Mouse (Mus musculus) c-Kit-positive CD71-negative TER-119-negative erythroid progenitor cells, embryonic 14.5 days (primary cell): Measurements from ENCODE around the gene Neurog1.

Experiments used
- DNase-seq: peaks from one replicate; pipeline ENCODE4 v3.0.0-alpha.2; 2013; ENCODE audit warnings: low read depth

Gene Neurog1

DNA sequence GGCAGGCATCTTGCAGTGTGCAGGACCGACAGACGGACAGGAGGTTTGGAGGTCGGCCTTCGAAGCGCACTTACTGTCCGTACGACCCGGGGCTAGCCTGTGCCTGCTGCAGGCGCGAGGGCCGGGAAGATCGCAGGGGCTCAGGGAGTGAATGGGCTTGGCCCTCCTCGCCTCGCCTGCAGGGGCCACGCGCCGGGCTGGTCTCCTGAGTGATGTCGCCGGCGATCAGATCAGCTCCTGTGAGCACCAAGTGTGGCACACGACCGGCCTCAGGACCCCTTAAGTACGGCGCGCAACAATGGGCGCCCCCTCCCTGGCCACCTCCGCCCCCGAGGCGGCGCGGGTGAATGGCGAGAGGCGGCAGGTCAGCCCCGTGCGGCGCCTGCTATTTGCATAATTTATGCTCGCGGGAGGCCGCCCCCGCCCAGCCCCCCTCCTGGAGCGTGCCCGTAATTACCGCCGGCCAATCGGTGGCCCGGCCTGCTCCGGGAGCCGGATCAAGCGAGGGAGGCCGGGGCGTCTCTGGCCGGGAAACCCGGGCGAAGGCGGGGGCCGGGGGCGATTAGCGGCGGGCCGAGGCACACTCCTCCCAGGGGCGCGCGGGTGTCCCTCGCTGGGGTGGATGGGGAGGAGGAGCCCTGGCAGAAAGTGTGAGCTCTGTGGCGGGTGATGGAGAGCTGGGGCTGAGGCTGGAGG, at the start of gene Neurog1:
Gene Neurog1, minus strand, starts transcription at position 240 of the 696 bp plus-strand sequence.
- no peak for DNase-seq

DNA sequence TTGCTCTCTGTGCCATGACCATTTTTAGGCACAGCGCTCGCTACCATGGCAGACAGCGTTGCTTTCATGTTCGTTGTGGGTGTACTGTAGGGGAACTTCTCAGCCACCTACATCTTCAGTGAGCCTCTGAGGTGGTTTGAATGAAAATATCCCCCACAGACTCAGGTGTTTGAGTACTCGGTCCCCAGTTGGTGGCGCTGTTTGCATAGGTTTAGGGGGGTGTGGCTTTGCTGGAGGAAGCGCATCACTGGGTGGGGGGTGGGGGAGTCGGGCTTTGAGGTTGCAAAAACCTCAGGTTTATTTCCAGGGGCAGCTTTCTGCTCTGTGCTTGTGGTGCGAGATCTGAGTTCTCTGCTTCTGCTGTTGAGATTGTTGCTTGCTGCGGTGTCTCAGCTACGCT, 47.4 kb upstream of the Neurog1 start:
- no peak for DNase-seq

DNA sequence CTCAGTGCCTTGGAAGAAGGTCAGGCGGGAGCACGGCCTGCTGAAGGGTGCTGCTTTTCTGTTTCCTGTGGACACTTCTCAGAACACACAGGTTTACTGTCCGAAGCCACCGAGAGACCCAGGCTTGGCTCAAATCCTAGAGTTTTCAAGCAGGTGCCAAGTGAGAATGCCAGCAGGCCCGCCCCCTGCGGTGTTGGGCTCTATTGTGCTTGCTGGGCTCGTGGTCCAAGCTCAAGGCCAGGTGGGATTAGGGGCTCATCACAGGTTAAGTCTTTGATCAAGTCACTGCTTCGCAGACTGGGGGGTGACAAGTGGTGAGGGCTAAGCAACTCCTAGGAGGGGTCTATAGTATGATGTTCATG, 44.7 kb upstream of the Neurog1 start:
- DNase-seq: no peak

DNA sequence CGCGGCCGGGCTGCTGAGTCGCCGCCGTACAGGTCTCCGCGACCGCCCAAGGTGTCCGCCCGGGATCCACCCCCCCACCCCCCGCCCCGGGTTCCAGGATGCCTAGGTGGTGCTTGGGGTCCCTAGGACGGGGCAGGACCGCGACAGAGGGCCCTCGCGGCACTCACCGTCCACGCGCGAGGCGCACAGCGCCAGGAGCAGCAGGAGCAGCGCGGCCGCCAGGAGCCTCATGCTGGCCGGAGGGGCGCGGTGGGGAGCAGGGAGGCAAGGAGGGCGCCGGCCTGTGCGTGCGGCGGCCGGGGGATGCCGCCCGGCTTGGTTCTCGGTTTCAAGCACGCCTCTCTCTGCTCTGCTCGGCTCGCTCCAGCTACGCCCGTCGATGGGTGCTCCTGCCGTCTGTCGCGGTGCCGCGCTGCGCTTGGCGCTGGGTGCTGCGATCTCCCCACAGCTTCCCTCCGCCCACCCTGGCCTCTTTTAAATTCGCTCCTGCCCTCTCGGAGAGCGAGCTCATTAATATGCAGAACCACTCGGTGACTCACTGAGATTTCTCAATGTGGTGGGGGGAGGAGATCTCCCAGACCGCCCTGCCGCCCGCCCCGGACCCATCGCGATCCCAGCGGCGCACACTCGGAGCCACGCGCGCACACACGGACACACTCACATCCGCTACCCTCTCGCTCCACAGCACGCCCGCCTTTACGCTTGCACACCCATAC, 44.1 kb upstream of the Neurog1 start, which contains the start of gene Cxcl14:
Gene Cxcl14, minus strand, starts transcription at position 609 of the 716 bp plus-strand sequence.
- no peak for DNase-seq

DNA sequence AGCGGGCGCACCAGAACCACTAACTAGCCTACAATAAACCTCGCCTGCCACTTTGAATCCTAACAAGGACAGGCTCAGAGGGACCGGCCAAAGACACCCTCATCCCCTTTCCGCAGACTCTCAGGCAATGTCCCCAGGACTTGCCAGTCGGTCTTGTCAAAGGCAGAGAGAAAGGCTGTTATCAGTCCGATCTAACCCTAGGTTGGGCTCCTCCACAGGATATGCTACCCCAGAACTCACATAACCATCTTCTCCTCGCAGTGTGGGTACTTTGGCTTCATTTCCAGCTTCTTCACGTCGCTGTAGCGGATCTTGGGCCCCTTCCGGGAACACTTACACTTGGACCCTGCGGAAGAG, 43.6 kb upstream of the Neurog1 start:
- DNase-seq: no peak

DNA sequence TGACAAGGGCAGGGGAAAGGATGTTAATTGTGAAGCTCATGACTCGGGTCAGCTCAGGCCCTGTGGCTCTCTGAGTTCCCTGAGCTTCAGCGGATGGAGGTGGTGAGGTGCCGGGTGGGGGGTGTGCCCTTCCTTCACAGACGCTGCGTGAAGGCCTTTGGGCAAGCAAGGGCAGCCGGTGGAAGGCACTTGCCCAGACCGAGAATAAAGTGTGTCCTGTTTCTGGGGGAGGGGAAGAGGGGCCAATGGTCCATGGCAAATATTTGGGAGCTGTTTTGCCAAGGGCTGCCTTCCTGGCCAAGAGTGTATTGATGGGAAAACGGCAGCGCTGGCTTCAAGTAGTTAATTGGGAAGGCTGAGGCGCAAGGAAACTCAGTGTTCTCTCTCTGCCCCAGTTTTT, 42.9 kb upstream of the Neurog1 start:
- DNase-seq: no peak

DNA sequence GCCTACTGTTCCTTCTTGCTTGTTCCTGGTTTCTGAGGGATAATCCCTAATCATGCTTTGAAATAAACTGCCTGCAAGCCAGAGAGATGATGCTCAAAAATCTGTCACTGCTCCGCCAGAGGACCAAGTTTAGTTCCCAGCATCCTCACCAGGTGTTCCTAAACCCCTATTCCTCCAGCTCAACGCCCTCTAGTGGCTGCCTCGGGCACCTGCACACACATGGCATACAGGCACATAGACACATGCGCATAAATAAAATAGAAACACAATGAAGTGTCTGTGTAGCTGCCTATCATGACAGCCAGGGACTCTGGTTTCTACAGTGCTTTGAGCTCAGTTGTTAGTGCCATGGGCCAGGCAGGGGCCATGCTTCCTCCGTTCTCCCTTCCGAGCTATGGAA, 38.0 kb upstream of the Neurog1 start:
- DNase-seq: no peak

DNA sequence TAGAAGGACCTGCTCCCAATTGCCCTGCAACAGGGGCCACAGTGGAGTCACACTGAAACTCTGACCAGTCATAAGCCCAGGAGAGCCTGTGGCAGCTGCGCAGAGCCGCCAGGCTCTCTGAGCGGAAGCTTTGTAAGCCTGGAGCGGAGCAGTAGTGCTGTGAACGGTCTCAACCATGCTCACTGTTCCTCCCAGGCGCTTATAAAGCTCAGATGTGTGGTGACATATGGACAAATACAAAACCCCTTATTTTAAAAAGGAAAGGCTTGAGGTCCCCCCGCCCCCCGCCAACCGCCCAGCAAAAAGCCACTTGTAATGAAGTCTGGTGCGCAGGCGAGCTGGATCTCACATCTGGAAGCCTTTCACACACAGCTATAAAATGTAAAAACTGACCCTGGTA, 37.3 kb upstream of the Neurog1 start:
- DNase-seq: no peak

DNA sequence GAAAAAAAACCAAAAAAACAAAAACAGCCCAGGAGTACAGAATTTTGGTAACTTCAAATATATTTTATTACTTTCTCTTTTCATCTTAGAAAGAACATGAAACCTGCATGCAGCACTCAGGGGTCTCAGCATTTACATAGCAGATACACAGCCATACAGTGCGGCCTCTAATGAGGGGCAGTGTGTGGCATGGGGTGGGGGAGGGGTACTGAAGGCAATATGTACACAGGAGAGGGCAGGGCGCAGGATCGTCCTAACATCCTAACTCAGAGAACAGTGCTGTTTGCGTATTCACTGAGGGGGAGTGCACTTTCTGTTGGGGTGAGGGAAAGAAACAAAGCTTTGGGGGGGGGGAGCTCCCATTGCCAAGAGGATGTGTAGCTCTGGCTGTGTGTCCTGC, 36.6 kb upstream of the Neurog1 start:
- no peak for DNase-seq

DNA sequence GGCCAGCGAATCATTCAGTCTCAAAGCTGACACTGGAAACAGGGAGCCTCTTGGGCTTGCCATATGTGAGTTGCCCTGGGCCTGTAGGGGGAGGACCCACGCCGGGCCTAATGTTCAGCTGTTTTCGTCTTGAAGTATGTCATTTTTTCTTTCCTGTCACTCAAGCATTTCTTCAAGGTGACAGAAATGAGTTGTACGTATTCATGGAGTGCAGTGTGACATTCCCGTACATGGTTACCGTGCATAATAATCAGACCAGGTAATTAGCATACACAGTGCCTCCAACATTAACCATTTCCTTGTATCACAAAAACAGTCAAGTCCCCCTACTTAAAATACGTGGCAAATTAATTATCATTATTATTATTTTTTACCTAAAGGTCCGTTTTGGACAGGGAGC, 35.1 kb upstream of the Neurog1 start:
- DNase-seq: no peak

DNA sequence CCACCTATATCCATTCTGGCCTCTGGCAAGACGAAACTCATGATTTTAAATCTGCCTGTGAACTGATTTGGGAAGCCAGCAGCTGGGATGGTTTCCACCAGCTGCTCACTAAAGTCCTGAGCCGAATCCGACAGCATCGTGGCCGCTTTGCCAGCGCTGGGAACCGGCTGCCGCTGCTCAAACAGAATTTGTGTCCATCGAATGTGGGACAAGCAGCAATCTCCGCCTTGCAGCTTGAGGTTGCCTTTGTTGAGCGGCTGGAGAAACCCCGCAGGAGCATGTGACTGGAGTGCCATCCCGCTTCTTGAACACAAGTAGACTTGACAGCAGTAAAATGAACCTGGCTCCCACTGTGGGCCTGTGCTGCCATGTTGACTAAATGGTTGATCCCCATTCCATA, 31.4 kb upstream of the Neurog1 start:
- no peak for DNase-seq

DNA sequence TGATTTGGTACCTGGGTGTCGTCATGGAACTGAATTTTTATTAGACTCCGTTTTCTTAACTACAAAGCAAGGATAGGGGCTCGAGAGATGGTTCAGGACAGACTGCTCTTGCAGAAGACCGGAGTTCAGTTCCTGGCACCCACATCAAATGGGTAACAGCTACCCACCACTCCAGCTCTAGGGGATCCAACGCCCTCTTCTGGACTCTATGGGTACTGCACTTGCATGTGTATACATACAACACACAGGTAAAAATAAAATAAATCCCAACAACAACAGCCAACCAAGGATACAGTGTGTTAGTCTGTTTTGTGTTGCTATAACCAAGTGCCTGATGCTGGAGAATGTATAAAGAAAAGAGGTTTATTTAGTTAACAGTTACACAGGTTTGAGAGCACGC, 28.4 kb upstream of the Neurog1 start:
- DNase-seq: no peak

DNA sequence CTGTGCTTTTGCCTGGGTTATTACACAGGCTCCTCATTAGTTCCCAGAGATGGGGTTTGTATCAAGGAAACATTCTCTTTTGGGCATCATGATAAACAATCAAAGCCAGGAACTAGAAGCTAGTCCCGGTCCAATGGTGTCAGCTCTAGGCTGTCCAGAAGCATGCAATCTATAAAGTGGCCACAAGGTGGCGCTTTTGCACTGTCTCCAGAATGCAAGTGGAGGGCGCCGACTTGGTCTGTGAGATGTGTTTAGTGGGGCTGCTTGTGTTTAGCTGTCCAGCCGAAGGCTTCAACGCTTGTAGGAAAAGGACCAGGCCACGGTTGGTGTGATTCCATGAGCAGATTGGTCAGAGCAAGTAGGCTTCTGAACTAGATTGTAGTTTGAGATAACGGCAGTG, 27.5 kb upstream of the Neurog1 start:
- peak; percentile 70 for DNase-seq

DNA sequence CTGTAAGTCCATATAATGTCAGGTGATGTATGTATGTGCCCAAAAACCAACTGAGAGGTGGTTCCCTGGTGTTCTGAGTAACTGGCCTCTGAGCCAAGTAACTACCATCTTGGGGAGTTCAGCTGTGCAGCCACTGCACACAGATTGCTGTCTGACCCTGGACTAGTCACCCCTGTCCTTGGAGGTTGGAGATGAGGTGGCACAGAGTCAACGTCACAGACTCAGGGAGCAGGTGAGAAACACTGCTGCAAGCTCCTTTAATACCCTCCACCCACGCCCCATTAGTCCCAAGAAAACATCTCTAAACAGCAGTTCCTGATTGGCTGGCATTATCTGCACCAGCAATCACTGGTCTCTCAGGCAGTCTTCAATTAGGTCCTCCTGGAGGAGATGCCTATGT, 23.2 kb upstream of the Neurog1 start:
- no peak for DNase-seq

DNA sequence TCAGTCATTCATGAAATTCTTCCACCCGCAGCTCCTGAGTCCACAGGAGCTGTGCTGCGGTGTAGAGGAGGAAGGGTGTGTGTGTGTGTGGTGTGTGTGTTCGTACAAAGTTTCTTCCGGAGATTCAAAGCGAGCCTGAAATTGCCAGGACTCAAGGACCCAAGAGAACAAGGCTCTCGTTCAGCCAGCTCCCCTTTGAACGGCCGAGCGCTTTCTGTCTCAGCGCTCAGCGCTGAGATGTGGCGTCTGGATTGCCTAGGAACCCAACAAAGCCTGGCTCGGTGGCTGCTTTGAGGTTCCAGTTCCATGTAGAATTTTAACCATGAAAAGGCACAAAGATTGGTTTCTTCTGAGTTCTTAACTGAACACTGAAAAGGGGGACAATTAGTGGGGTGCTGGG, 18.2 kb upstream of the Neurog1 start:
- no peak for DNase-seq

DNA sequence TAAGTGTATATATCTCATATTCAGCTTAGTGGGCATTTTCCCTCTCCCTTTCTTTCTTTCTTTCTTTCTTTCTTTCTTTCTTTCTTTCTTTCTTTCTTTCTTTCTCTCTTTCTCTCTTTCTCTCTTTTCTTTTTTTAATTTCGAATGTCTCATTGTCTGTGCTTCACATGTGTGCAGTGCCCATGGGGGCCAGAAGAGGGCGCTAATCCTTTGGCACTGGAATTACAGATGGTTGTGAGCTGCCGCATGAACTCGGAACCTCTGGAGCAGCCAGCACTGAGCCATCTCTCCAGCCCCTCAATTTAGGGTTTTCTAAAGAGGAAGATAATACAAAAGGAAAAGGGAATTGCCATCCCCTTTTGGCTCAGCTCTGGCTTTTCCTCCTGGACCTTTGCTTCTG, 15.4 kb upstream of the Neurog1 start:
- DNase-seq: no peak

DNA sequence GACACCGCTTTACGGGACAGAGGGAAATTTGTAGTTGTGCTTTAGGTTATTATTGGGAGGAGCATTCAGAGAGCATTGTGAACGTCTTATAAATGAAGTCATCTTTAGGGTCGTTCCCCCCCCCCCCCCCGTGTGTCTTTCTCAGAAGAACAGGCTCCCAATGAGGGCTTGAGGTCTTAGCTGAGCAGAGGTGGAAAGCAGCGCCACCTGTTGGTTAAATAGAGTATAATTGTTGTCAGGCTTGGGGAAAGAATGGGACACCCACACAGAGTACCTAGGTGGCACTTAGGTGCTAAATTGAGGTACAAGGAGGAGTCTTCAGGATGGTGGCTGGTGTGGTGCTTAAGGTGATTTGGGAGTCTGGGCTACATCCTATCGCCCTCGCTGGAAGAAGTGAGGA, 14.5 kb upstream of the Neurog1 start:
- no peak for DNase-seq

DNA sequence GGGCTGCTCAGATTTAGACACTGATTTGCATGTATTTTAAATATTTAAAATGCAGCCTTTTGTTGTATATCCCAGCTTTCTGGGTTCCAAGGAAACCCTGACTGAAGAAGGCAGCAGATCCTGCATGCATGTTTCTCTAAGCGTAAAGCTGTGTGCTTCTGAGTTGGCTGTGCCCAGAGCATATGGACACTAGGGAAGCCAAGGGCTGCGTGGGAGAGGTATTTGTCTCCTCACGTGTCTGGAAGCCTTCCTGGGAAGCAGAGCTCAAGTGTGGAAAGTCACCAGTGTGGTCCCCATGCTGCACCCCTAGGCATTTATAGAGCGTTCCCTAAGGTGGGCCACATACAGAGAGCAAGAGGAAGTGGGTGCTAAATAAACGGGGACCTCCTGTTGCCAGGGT, 13.7 kb upstream of the Neurog1 start:
- no peak for DNase-seq

DNA sequence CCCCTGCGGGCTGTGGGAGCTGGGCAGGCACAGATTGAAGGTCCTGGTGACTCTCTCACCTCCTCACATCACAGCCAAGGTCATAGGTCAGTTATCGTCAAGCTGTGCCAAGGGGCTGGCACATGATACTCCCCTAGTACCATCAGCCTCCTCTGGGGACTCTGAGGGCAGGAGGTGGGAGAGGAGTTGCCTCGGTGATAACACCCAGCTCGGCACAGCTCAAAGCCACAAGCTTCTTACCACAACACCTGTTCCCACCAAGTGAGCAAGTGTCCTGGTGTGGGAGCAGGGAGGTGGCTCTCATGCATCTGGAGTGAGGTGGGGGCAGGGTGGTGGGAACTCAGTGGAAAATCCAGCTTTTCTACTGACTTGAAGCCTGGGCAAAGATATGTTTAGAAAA, 10.3 kb upstream of the Neurog1 start:
- DNase-seq: no peak

DNA sequence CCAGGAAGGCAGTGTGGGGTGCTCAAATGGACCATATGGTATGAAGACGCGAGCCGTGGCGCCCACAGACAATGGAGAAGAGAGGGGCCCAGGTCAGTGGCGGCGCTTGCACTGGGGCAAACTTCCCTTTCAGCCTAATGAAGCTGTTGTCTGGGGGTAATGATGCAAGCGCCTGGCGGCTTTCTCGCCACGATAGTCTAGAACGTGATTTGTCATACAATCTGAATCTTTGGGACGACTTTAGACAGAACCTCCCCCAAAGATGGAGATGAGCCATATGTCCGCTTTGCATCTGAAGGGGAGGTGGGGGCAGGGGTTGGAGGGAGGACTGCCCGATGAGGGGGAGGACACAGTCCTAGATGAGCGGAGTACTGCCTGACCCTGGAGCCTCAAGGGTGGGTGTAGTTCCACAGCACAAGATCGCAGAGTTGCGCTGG, 8.4 kb upstream of the Neurog1 start:
- DNase-seq: no peak

DNA sequence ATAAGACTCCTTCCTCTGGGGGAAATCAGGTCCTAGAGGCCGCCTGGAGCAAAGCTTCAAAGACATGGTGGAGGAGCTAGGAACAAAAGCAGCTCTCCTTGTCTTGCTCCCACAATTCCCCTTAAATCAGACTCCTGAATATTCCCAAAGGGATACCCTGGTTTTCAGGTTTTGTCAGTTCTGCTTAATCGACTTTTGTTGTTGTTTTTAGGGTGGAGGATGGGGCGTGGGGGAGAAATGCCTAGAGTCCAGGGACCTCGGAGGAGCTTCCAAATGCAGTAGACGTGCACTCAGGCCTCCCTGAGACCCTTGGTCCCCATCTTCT, 7.9 kb upstream of the Neurog1 start:
- DNase-seq: no peak

DNA sequence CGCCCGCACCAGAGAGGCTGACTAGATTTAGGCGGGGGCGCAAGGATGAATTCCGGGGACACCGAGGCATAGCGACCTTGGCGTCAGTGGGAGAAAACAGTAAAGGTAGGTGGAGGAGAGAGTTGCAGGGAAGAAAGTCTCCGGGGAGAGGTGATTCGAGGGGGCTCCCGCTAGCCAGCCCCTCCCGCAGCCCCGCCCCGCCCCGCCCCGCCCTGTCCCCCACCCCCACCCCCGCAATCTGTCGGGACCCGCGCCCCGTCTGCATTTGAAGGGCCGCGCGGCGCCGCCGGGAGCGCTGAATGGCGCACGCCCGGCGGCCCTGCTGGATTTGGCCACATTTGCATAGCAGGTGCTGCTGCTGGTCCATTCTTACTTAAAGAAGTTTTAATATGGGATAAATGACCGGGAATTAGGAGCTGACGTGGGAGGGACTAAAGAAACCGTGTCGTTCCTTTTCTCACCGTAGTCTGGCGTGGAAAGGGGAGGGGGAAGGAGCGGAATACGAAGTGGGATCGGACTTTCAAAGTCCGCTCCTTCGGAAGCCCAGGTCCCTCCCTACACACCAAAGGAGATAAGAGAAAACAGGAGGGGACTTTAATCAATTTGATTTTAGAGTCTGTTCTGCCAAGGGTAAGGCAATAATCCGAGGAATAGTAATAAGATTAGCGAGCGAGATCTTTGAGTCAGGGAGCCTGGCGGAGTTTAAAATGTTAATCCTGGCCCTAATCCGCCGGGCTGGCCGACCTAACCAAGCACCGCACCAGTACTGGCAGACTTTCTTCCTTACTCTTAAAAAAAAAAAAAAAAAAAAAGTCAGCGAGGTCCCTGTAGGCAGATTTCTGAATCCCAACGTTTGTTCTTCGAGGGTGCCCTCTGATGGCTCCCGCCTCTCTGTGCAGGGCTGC, 7.3 kb upstream of the Neurog1 start:
- no peak for DNase-seq
